Mouse (Mus musculus): ENCODE measurements around the gene Mdga2. TPM values are rescaled to one million over a fixed set of nuclear protein-coding genes. Genes with fewer than 3 reads are reported as not detected.

The Mdga2 gene
- total and polyA plus RNA-seq, 3 experiments: 2.1 TPM; not detected in 2

DNA sequence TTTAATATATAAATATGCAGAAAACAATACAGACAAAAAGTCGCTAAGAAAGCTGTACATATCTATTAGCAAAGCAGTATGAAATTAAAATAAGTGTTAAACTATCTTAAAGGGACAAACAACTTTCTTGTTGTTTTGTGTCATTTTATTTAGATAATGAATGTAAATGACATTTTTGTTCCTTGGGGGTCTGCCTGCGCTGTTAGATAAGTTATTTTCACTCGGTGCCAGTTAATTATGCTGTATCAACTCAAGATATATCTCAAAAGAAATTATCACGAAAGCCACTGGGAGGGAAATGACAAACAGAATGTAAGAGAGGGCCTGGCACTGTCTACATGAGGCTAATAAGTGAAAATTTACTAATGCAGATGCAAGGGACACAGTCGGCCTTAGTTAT is 306.6 kb downstream of the Mdga2 start:
- no peaks in the 10 kb centered on the region for H3K79me2 ChIP-seq (ENCODE audit: control insufficient read depth, insufficient read depth, low read length, poor library complexity)
- H3K36me3 ChIP-seq (ENCODE audit: control insufficient read depth in 1 of 2, insufficient read depth in 2 of 2, low read length in 2 of 2): 0 out of 4 replicates have a peak, but pooled peaks cover 0 to 3% of the 10 kb centered on the region in 2 experiments
- H3K27ac ChIP-seq (ENCODE audit: control insufficient read depth, low read depth, low read length): no peak overlapping the region
- H3K4me3 ChIP-seq (ENCODE audit: control insufficient read depth in 1 of 2, insufficient read depth in 1 of 2, low read depth in 2 of 2, low read length in 2 of 2): no peak overlapping the region
- no peaks in the 10 kb centered on the region for H3K27me3 ChIP-seq (ENCODE audit: control insufficient read depth in 1 of 2, insufficient read depth in 2 of 2, low read length in 2 of 2)
- H3K4me1 ChIP-seq (ENCODE audit: control insufficient read depth in 1 of 2, insufficient read depth in 2 of 2, low read length in 2 of 2): no peaks in the 10 kb centered on the region; a peak in 2 of 4 replicates
- H3K9me3 ChIP-seq (replicated peaks; ENCODE audit: insufficient read depth, low read length): no peaks in the 10 kb centered on the region
- no peak for TF ChIP-seq RCOR1 (IDR thresholded peaks at IDR 0.05; ENCODE audit: low read depth, low read length)
- TF ChIP-seq GATA1 (IDR thresholded peaks at IDR 0.05; ENCODE audit: low read depth, low read length): no peak
- no peak for TF ChIP-seq USF2 (IDR thresholded peaks at IDR 0.05; ENCODE audit: borderline replicate concordance in 1 of 2, insufficient read depth in 1 of 2, low read depth in 1 of 2, low read length in 2 of 2)
- TF ChIP-seq MXI1 (IDR thresholded peaks at IDR 0.05; ENCODE audit: low read depth, low read length): no peak
- TF ChIP-seq POLR2AphosphoS2 (IDR thresholded peaks at IDR 0.05; ENCODE audit: low read length): no peak
- TF ChIP-seq EP300 (IDR thresholded peaks at IDR 0.05; ENCODE audit: low read depth in 1 of 2, low read length in 2 of 2): peak; percentile 41 to 68; a peak in 3 of 4 replicates
- no peak for TF ChIP-seq UBTF (IDR thresholded peaks at IDR 0.05; ENCODE audit: borderline replicate concordance, insufficient read depth, low read depth, low read length)
- TF ChIP-seq E2F4 (IDR thresholded peaks at IDR 0.05; ENCODE audit: borderline replicate concordance, low read depth, low read length): no peak
- no peak for TF ChIP-seq JUND (IDR thresholded peaks at IDR 0.05; ENCODE audit: low read depth, low read length)
- no peak for TF ChIP-seq CHD1 (IDR thresholded peaks at IDR 0.05; ENCODE audit: low read depth, low read length)
- peak; percentile 52; the same call in 1 of the 2 replicates for TF ChIP-seq TCF12 (IDR thresholded peaks at IDR 0.05; ENCODE audit: low read depth, low read length)
- TF ChIP-seq MAFK (IDR thresholded peaks at IDR 0.05; ENCODE audit: borderline replicate concordance, low read depth, low read length): no peak
- no peak for TF ChIP-seq BHLHE40 (IDR thresholded peaks at IDR 0.05; ENCODE audit: borderline replicate concordance, low read depth, low read length)
- DNase-seq (ENCODE audit: low read depth, low spot score): peak; percentile 9
- H3K9ac ChIP-seq (ENCODE audit: control insufficient read depth, low read depth, low read length, poor library complexity, severe bottlenecking): no peak overlapping the region

DNA sequence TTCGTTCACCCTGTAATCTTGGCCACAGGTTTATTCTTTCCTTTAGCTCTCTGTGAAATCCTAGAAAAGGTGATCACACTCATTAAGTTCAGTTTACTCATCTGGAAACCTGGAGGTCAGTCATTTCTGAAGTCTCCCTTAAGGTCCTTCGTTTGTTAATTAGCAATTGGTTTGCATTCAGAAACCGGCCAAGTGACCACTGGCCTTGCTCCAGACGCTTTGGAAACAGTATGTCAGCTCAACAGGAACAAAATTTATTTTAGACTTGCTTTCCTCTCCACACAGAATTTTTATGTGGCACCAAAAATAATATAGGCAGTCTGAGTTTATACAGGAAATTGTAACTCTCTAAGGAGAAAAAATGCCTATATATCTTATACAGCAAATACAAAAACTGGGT is 323.0 kb downstream of the Mdga2 start:
- no peaks in the 10 kb centered on the region for H3K36me3 ChIP-seq (ENCODE audit: control insufficient read depth in 1 of 2, insufficient read depth in 2 of 2, low read length in 2 of 2)
- H3K27ac ChIP-seq (ENCODE audit: control insufficient read depth, low read depth, low read length): no peak overlapping the region
- no peak overlapping the region for H3K9ac ChIP-seq (ENCODE audit: control insufficient read depth, low read depth, low read length, poor library complexity, severe bottlenecking)
- DNase-seq (ENCODE audit: low read depth, low spot score): no peak
- no peaks in the 10 kb centered on the region for H3K4me1 ChIP-seq (ENCODE audit: control insufficient read depth in 1 of 2, insufficient read depth in 2 of 2, low read length in 2 of 2)
- H3K27me3 ChIP-seq (ENCODE audit: control insufficient read depth in 1 of 2, insufficient read depth in 2 of 2, low read length in 2 of 2): no peaks in the 10 kb centered on the region
- H3K79me2 ChIP-seq (ENCODE audit: control insufficient read depth, insufficient read depth, low read length, poor library complexity): no peaks in the 10 kb centered on the region
- H3K9me3 ChIP-seq (replicated peaks; ENCODE audit: insufficient read depth, low read length): no peaks in the 10 kb centered on the region
- TF ChIP-seq MEF2A (IDR thresholded peaks at IDR 0.05; ENCODE audit: extremely low read depth, insufficient replicate concordance, low read depth, low read length, poor library complexity, severe bottlenecking): no peak
- H3K4me3 ChIP-seq (ENCODE audit: control insufficient read depth in 1 of 2, insufficient read depth in 1 of 2, low read depth in 2 of 2, low read length in 2 of 2): no peak overlapping the region

DNA sequence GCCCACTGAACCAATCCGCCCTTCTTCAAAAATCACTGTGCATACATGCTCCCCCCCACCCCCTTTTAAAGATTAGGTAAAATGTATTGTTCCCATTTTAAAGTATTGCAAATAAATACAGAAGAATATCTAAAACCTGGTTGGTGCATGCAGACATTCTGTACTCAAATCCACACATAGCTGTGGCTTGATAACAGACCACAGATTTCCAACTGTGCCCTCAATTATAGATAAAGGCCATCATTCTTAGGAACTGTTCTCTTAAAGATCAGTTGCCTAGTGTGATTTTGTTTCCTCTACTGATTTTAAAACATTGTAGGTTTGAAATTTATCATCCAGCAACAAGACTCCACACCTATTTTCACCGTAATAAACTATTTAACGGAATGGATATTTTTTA is 325.6 kb downstream of the Mdga2 start:
- Histone ChIP-seq H3K9ac (ENCODE audit: control insufficient read depth, low read depth, low read length, poor library complexity, severe bottlenecking) (no peak overlapping the region), H3K4me1 (ENCODE audit: control insufficient read depth in 1 of 2, insufficient read depth in 2 of 2, low read length in 2 of 2) (no peaks in the 10 kb centered on the region)
- TF ChIP-seq ETS1 (IDR thresholded peaks at IDR 0.05; ENCODE audit: low read depth, low read length) (no peak), TBP (IDR thresholded peaks at IDR 0.05; ENCODE audit: low read depth, low read length) (no peak), RCOR1 (IDR thresholded peaks at IDR 0.05; ENCODE audit: low read depth, low read length) (peak; percentile 99), GATA1 (IDR thresholded peaks at IDR 0.05; ENCODE audit: low read depth, low read length) (peak; percentile 44; the same call in 1 of the 2 replicates), CTCF (IDR thresholded peaks at IDR 0.05 in 2 of 3, conservative IDR thresholded peaks at IDR 0.05 in 1 of 3; ENCODE audit: control insufficient read depth in 1 of 3, insufficient read depth in 1 of 3, low read depth in 2 of 3, low read length in 3 of 3, poor library complexity in 1 of 3, severe bottlenecking in 1 of 3) (no peak), ZNF384 (IDR thresholded peaks at IDR 0.05; ENCODE audit: low read depth, low read length) (no peak), EP300 (IDR thresholded peaks at IDR 0.05; ENCODE audit: low read depth in 1 of 2, low read length in 2 of 2) (peak; percentile 31 to 39; a peak in 2 of 4 replicates), MAFK (IDR thresholded peaks at IDR 0.05; ENCODE audit: borderline replicate concordance, low read depth, low read length) (peak; percentile 48; the same call in 1 of the 2 replicates)

More for the DNA sequence above, 325.6 kb downstream of the Mdga2 start:
- Histone ChIP-seq H3K27ac (ENCODE audit: control insufficient read depth, low read depth, low read length) (no peak overlapping the region), H3K9me3 (replicated peaks; ENCODE audit: insufficient read depth, low read length) (no peaks in the 10 kb centered on the region), H3K4me3 (ENCODE audit: control insufficient read depth in 1 of 2, insufficient read depth in 1 of 2, low read depth in 2 of 2, low read length in 2 of 2) (no peak overlapping the region), H3K27me3 (ENCODE audit: control insufficient read depth in 1 of 2, insufficient read depth in 2 of 2, low read length in 2 of 2) (no peaks in the 10 kb centered on the region), H3K36me3 (ENCODE audit: control insufficient read depth in 1 of 2, insufficient read depth in 2 of 2, low read length in 2 of 2) (no peaks in the 10 kb centered on the region), H3K79me2 (ENCODE audit: control insufficient read depth, insufficient read depth, low read length, poor library complexity) (no peaks in the 10 kb centered on the region)
- DNase-seq (ENCODE audit: low read depth, low spot score): peak; percentile 21
